Mouse (Mus musculus): ENCODE results near the gene Cd70. TPM values are rescaled to one million over a fixed set of nuclear protein-coding genes. Genes with fewer than 3 reads are reported as not detected.

Gene Cd70
- polyA plus RNA-seq, 1 experiment from 2014 or later, result not detected

DNA sequence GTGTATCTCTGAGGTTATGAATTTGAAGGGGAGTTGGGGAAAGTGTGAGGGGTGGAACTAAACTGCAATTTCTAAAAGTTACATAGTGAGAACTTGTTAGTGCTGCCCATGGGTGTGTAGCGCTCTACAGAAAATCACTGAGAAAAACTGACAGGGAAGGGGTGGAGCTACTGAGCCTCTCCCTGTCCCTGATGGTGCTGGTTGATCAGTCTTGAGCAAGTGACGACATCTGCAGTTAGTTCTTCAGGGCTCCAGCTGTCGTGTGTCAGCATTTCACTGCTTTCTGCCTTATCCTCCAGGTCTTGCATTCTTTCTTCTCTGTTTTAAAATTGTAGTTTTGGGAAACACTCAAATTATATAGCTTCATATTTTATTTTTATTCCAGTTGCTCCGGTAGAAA, 23.8 kb upstream of the Cd70 start:
- no peak for ATAC-seq (ENCODE audit: low FRiP score, low TSS enrichment)
- Histone ChIP-seq H3K9me3 (ENCODE audit: low read length) (no peaks in the 10 kb centered on the region), H3K9ac (replicated peaks; ENCODE audit: low read length) (no peak overlapping the region), H3K4me2 (replicated peaks; ENCODE audit: low read depth, low read length) (no peak overlapping the region), H3K27ac (ENCODE audit: low read length) (no peak overlapping the region), H3K4me3 (ENCODE audit: low read length) (no peak overlapping the region), H3K36me3 (ENCODE audit: insufficient read depth, low read length) (no peaks in the 10 kb centered on the region), H3K4me1 (ENCODE audit: insufficient read depth, low read length) (no peaks in the 10 kb centered on the region), H3K27me3 (ENCODE audit: insufficient read depth, low read length) (no peaks in the 10 kb centered on the region)
- 49% methylated on average over 4 of the region's 4 CpGs for WGBS

DNA sequence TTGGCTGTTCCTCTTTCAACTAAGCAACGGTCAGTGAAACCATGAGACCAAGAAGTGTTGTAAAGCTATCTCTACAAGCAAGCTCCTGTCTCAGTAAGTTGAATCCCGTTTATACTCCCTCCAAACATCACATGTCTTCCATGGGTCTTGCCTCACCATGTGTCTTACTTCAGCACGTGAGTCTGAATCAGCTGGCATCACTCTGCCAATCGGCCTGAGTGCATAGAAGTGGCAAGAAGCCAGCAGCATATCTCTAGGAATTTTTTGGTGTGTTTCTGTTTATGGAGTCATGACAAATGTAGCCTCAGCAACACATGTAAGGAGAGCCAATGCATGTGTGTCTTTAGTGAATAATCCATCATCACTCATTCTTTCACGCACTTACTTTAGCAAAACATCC, 22.8 kb upstream of the Cd70 start:
- WGBS, result 77% methylated on average over 5 of the region's 5 CpGs
- Histone ChIP-seq H3K4me1 (ENCODE audit: insufficient read depth, low read length) (no peaks in the 10 kb centered on the region), H3K9ac (replicated peaks; ENCODE audit: low read length) (no peak overlapping the region), H3K36me3 (ENCODE audit: insufficient read depth, low read length) (no peaks in the 10 kb centered on the region), H3K9me3 (ENCODE audit: low read length) (no peaks in the 10 kb centered on the region), H3K27ac (ENCODE audit: low read length) (no peak overlapping the region), H3K27me3 (ENCODE audit: insufficient read depth, low read length) (no peaks in the 10 kb centered on the region), H3K4me2 (replicated peaks; ENCODE audit: low read depth, low read length) (no peak overlapping the region), H3K4me3 (ENCODE audit: low read length) (no peak overlapping the region)
- no peak for ATAC-seq (ENCODE audit: low FRiP score, low TSS enrichment)

DNA sequence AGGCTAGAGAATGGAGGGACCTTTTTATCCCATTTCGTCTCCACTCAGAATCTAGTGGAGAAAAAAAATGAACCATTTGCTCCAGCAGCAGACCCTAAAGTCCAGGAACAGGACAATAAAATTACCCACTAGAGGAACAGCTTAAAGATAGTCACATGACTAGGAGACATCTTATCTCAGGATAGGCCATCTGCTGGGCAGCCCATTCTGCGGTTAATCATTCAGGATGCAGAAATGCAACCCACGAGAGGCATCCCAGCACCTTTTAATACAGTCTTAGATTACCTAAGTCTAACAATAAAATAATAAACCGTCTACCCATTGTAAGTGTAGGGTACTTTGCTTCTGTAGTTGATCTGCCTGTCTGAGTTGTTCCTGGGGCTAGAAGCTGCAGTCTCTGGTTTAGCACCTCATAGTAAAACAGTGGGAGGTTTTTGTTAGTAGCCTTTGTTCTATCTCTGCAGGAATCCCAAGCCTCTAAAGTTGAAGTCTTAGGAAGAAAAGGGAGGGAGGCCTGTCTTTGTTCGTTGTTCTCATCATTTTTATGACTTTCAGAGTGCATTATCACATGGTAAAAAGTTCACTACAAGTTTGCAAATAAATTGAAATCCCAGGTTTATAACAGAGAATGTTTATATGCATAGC, 21.2 kb upstream of the Cd70 start:
- Histone ChIP-seq H3K36me3 (ENCODE audit: insufficient read depth, low read length) (no peaks in the 10 kb centered on the region), H3K4me2 (replicated peaks; ENCODE audit: low read depth, low read length) (no peak overlapping the region), H3K4me3 (ENCODE audit: low read length) (no peak overlapping the region), H3K4me1 (ENCODE audit: insufficient read depth, low read length) (no peaks in the 10 kb centered on the region), H3K9me3 (ENCODE audit: low read length) (no peaks in the 10 kb centered on the region), H3K27me3 (ENCODE audit: insufficient read depth, low read length) (no peaks in the 10 kb centered on the region), H3K27ac (ENCODE audit: low read length) (no peak overlapping the region), H3K9ac (replicated peaks; ENCODE audit: low read length) (no peak overlapping the region)
- no peak for ATAC-seq (ENCODE audit: low FRiP score, low TSS enrichment)
- 43% methylated on average over 5 of the region's 5 CpGs for WGBS

DNA sequence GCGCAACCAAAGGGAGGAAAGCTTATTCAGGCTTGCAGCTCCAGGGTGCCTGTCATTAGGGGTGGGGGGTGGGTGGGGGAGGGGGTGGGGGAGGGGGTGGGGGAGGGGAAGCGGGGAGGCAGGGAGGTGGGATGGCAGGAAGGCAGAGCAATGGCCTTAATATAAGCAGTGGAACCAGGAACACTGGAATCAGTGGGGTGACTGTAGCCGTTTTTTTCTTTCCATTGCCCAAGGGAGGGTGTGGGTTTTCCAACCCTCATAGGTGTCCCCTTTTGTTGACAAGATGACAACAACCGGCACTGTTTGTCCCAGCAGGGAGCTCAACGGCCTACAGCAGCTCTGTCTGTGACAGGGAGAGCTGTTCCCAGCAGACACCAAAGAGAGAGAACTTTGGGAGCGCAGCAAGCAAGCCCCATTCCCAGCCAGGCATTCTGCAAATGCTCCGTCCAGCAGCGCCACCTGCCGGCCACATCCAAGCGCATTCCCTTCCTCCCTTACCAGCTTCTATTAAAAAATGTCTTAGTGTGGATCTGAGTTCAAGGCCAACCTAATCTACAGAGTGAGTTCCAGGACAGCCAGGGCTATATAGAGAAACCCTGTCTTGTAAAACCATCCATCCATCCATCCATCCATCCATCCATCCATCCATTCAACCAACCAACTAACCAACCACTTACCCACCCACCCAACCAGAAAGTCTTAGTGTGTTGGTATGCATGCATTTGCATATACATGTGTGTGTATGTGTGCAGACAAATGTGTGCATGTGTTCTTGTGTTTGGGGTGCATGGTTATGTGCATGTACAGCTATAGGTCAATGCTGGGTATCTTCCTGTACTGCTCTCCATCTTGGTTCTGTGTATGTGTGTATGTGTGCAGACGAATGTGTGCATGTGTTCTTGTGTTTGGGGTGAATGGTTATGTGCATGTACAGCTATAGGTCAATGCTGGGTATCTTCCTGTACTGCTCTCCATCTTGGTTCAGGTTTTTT, 17.5 kb upstream of the Cd70 start:
- no peaks in the 10 kb centered on the region for H3K4me1 ChIP-seq (ENCODE audit: insufficient read depth, low read length)
- no peak overlapping the region for H3K9ac ChIP-seq (replicated peaks; ENCODE audit: low read length)
- no peaks in the 10 kb centered on the region for H3K36me3 ChIP-seq (ENCODE audit: insufficient read depth, low read length)
- H3K4me2 ChIP-seq (replicated peaks; ENCODE audit: low read depth, low read length), result peak overlapping the region; percentile 25
- no peak overlapping the region for H3K4me3 ChIP-seq (ENCODE audit: low read length)
- WGBS, result 11% methylated on average over 11 of the region's 11 CpGs
- H3K27me3 ChIP-seq (ENCODE audit: insufficient read depth, low read length), result no peaks in the 10 kb centered on the region
- no peaks in the 10 kb centered on the region for H3K9me3 ChIP-seq (ENCODE audit: low read length)
- ATAC-seq (ENCODE audit: low FRiP score, low TSS enrichment), result peak; percentile 88
- no peak overlapping the region for H3K27ac ChIP-seq (ENCODE audit: low read length)

GRCm38 (mm10) chr17:57153787-57154186, 4.2 kb upstream of the Cd70 start:
- 86% methylated on average over 4 of the region's 4 CpGs for WGBS
- H3K36me3 ChIP-seq (ENCODE audit: insufficient read depth, low read length), result no peaks in the 10 kb centered on the region
- H3K4me3 ChIP-seq (ENCODE audit: low read length), result no peak overlapping the region
- H3K4me1 ChIP-seq (ENCODE audit: insufficient read depth, low read length), result peaks cover 2% of the 10 kb centered on the region; the same call in 1 of the 2 replicates
- no peak overlapping the region for H3K9ac ChIP-seq (replicated peaks; ENCODE audit: low read length)
- no peak overlapping the region for H3K27ac ChIP-seq (ENCODE audit: low read length)
- no peak overlapping the region for H3K4me2 ChIP-seq (replicated peaks; ENCODE audit: low read depth, low read length)
- H3K27me3 ChIP-seq (ENCODE audit: insufficient read depth, low read length), result peaks cover 16% of the 10 kb centered on the region
- no peaks in the 10 kb centered on the region for H3K9me3 ChIP-seq (ENCODE audit: low read length)
- no peak for ATAC-seq (ENCODE audit: low FRiP score, low TSS enrichment)

GRCm38 (mm10) chr17:57153006-57153405, 3.4 kb upstream of the Cd70 start:
- ATAC-seq (ENCODE audit: low FRiP score, low TSS enrichment), result no peak
- Histone ChIP-seq H3K4me1 (ENCODE audit: insufficient read depth, low read length) (peaks cover 2% of the 10 kb centered on the region; the same call in 1 of the 2 replicates), H3K27ac (ENCODE audit: low read length) (no peak overlapping the region), H3K36me3 (ENCODE audit: insufficient read depth, low read length) (no peaks in the 10 kb centered on the region), H3K4me3 (ENCODE audit: low read length) (no peak overlapping the region), H3K9ac (replicated peaks; ENCODE audit: low read length) (no peak overlapping the region), H3K4me2 (replicated peaks; ENCODE audit: low read depth, low read length) (no peak overlapping the region), H3K9me3 (ENCODE audit: low read length) (no peaks in the 10 kb centered on the region), H3K27me3 (ENCODE audit: insufficient read depth, low read length) (peaks cover 24% of the 10 kb centered on the region)
- WGBS, result 86% methylated on average over 6 of the region's 6 CpGs

DNA sequence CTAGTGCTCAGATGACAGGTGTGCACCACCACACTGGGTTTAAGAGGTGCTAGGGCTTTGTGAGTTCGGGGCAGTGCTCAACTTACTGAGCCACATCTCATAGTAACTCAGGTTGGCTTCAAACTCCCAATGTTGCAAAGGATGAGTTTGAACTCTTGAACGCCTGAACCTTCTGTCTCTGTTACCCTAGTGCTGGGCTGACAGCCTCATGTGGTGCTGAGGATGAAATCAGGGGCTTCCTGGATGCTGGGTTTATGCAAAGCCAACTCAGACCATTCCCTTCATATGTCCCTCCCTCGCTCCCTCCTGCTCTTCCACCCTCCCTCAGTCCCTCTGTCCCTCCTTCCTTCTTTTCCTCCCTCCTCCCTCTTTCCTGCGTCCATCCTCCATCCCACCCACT, 1.2 kb downstream of the Cd70 start:
- 72% methylated on average over 4 of the region's 4 CpGs for WGBS

DNA sequence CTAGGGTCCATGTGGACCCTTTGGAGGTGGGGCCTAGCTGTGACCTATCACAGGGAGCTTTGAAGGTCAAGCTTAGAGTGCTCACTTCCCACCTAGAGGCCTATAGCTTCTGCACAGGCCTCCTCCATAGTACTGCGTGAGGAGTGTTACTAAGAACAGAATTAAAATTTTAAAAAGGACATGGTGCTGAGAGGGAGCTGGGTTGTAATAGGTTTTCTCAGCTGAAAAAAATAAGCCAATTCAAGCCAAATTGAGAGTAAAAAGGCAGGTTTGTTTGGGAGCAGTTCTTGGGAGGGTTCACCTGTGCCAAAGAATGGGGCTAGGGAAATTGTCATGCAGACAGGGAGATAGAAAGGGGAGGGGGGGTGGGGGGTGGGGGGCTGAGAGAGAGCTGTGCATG, 4.5 kb downstream of the Cd70 start:
- 77% methylated on average over 1 of the region's 1 CpGs for WGBS
- H3K4me3 ChIP-seq (ENCODE audit: low read length), result no peak overlapping the region

More for the DNA sequence above, 1.2 kb downstream of the Cd70 start:
- H3K9me3 ChIP-seq (ENCODE audit: low read length), result no peaks in the 10 kb centered on the region
- peaks cover 37% of the 10 kb centered on the region for H3K27me3 ChIP-seq (ENCODE audit: insufficient read depth, low read length)
- no peak overlapping the region for H3K9ac ChIP-seq (replicated peaks; ENCODE audit: low read length)
- peaks cover 2% of the 10 kb centered on the region; the same call in 1 of the 2 replicates for H3K4me1 ChIP-seq (ENCODE audit: insufficient read depth, low read length)
- H3K36me3 ChIP-seq (ENCODE audit: insufficient read depth, low read length), result no peaks in the 10 kb centered on the region
- no peak overlapping the region for H3K4me3 ChIP-seq (ENCODE audit: low read length)
- no peak overlapping the region for H3K4me2 ChIP-seq (replicated peaks; ENCODE audit: low read depth, low read length)
- no peak overlapping the region for H3K27ac ChIP-seq (ENCODE audit: low read length)
- no peak for ATAC-seq (ENCODE audit: low FRiP score, low TSS enrichment)

GRCm38 (mm10) chr17:57143704-57144103, 5.9 kb downstream of the Cd70 start:
- Histone ChIP-seq H3K27me3 (ENCODE audit: insufficient read depth, low read length) (peaks cover 20% of the 10 kb centered on the region), H3K9me3 (ENCODE audit: low read length) (no peaks in the 10 kb centered on the region), H3K4me2 (replicated peaks; ENCODE audit: low read depth, low read length) (no peak overlapping the region), H3K36me3 (ENCODE audit: insufficient read depth, low read length) (no peaks in the 10 kb centered on the region), H3K4me3 (ENCODE audit: low read length) (no peak overlapping the region), H3K4me1 (ENCODE audit: insufficient read depth, low read length) (no peaks in the 10 kb centered on the region), H3K9ac (replicated peaks; ENCODE audit: low read length) (no peak overlapping the region), H3K27ac (ENCODE audit: low read length) (no peak overlapping the region)
- WGBS, result 82% methylated on average over 3 of the region's 3 CpGs
- ATAC-seq (ENCODE audit: low FRiP score, low TSS enrichment), result no peak

More for the DNA sequence above, 4.5 kb downstream of the Cd70 start:
- Histone ChIP-seq H3K9ac (replicated peaks; ENCODE audit: low read length) (no peak overlapping the region), H3K4me1 (ENCODE audit: insufficient read depth, low read length) (peaks cover 2% of the 10 kb centered on the region; the same call in 1 of the 2 replicates), H3K36me3 (ENCODE audit: insufficient read depth, low read length) (no peaks in the 10 kb centered on the region), H3K27ac (ENCODE audit: low read length) (no peak overlapping the region), H3K9me3 (ENCODE audit: low read length) (no peaks in the 10 kb centered on the region), H3K27me3 (ENCODE audit: insufficient read depth, low read length) (peaks cover 34% of the 10 kb centered on the region), H3K4me2 (replicated peaks; ENCODE audit: low read depth, low read length) (no peak overlapping the region)
- ATAC-seq (ENCODE audit: low FRiP score, low TSS enrichment), result no peak

DNA sequence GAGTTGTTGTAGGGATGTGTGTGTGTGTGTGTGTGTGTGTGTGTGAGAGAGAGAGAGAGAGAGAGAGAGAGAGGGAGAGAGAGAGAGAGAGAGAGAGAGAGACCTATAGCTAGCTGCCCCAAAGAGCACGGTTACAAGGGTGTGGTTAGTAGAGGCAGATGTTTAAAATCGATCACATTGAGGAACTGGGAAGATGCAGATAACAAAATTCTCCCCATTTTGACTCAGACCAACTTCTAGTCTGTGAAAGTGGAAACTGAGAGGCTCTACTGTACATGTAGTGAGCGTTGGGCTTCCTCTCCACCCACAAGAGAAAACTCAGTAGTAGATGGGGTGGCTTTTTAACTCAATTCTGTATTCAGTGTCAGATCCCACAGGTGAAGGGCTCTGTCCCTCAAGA, 9.9 kb downstream of the Cd70 start:
- no peaks in the 10 kb centered on the region for H3K27me3 ChIP-seq (ENCODE audit: insufficient read depth, low read length)
- no peaks in the 10 kb centered on the region for H3K36me3 ChIP-seq (ENCODE audit: insufficient read depth, low read length)
- no peak for ATAC-seq (ENCODE audit: low FRiP score, low TSS enrichment)
- H3K27ac ChIP-seq (ENCODE audit: low read length), result no peak overlapping the region
- WGBS, result 84% methylated on average over 3 of the region's 3 CpGs
- no peak overlapping the region for H3K4me2 ChIP-seq (replicated peaks; ENCODE audit: low read depth, low read length)
- H3K9me3 ChIP-seq (ENCODE audit: low read length), result no peaks in the 10 kb centered on the region
- H3K9ac ChIP-seq (replicated peaks; ENCODE audit: low read length), result no peak overlapping the region
- no peak overlapping the region for H3K4me3 ChIP-seq (ENCODE audit: low read length)
- no peaks in the 10 kb centered on the region for H3K4me1 ChIP-seq (ENCODE audit: insufficient read depth, low read length)

Data from kidney, embryonic 16.5 days (tissue).